Mouse (Mus musculus) midbrain, embryonic 14.5 days (tissue): ENCODE measurements around the gene Lhfpl2. TPM values are rescaled to one million over a fixed set of nuclear protein-coding genes. Genes with fewer than 3 reads are reported as not detected.
"Not testable (repeated sequence)": the region's sequence is repeated elsewhere in the genome, so short reads cannot be mapped to it uniquely, and the experiment has no call there.

Experiments used
- ATAC-seq: fragments of 200-750 bp; cut with Nextera tagmentation; 2 replicates; pipeline ENCODE4 v1.8.0; 2017; ENCODE audit warnings: moderate number of reproducible peaks, moderate library complexity; ENCODE audit not compliant: low FRiP score, low TSS enrichment
- DNase-seq: peaks from one replicate; pipeline ENCODE4 v3.0.0-alpha.2; 2015
- H3K27ac ChIP-seq: fragments of 300-500 bp; sonication (generic); replicated peaks from 2 replicates; pipeline ENCODE4 v1.5.1; 2014; ENCODE audit warnings: mild to moderate bottlenecking, low read depth, low read length, moderate library complexity
- H3K27me3 ChIP-seq: fragments of 300-500 bp; sonication (generic); 2 replicates; pipeline ENCODE4 v1.6.1; 2014; ENCODE audit warnings: low read length, control low read depth, mixed read lengths; ENCODE audit not compliant: control insufficient read depth, insufficient read depth
- H3K36me3 ChIP-seq: fragments of 300-500 bp; sonication (generic); 2 replicates; pipeline ENCODE4 v1.6.1; 2014; ENCODE audit warnings: low read length, control low read depth; ENCODE audit not compliant: control insufficient read depth, insufficient read depth
- H3K4me1 ChIP-seq: fragments of 300-500 bp; sonication (generic); 2 replicates; pipeline ENCODE4 v1.6.1; 2014; ENCODE audit warnings: mild to moderate bottlenecking, antibody characterized with exemption, low read length, control low read depth; ENCODE audit not compliant: control insufficient read depth, insufficient read depth
- H3K4me2 ChIP-seq: fragments of 300-500 bp; sonication (generic); 2 replicates; pipeline ENCODE4 v1.6.1; 2014; ENCODE audit warnings: mild to moderate bottlenecking, low read length, moderate library complexity
- H3K4me3 ChIP-seq: fragments of 300-500 bp; sonication (generic); replicated peaks from 2 replicates; pipeline ENCODE4 v1.5.1; 2014; ENCODE audit warnings: low read depth, low read length
- H3K9ac ChIP-seq: fragments of 300-500 bp; sonication (generic); replicated peaks from 2 replicates; pipeline ENCODE4 v1.6.1; 2014; ENCODE audit warnings: mild to moderate bottlenecking, low read length, moderate library complexity
- H3K9me3 ChIP-seq: fragments of 300-500 bp; sonication (generic); 2 replicates; pipeline ENCODE4 v1.6.1; 2016; ENCODE audit warnings: low read length, control low read depth, mixed read lengths; ENCODE audit not compliant: control insufficient read depth
- WGBS: fragments of 180-500 bp; shearing (Covaris S2); extraction: QIAGEN DNeasy Blood & Tissue Kit; methylation state at CpG from one replicate; pipeline ENCODE4 v1.1.7; 2014; 5-methylcytosine and 5-hydroxymethylcytosine counted together
- polyA plus RNA-seq: library from polyadenylated mRNA; unstranded; fragments of >200 nt; fragmentation: Nextera tagmentation; extraction: Ambion mirVana; gene quantifications from 2 replicates; pipeline ENCODE4 v1.2.1, GENCODE M21; 2014

Lhfpl2 gene
- 7.6 and 14.2 TPM in 2 replicates for polyA plus RNA-seq

- Histone ChIP-seq H3K4me3 (peak within 1 kb of the TSS; percentile 69), H3K36me3 (no peaks in the 10 kb centered on the region), H3K9ac (peak within 1 kb of the TSS; percentile 72), H3K27me3 (peaks cover 12% of the 10 kb centered on the region; the same call in 1 of the 2 replicates), H3K4me2 (peak within 1 kb of the TSS; percentile 100), H3K9me3 (no peaks in the 10 kb centered on the region), H3K27ac (no peak within 1 kb of the TSS), H3K4me1 (peaks cover 8% of the 10 kb centered on the region)
- under 1% methylated on average over 74 of the region's 85 CpGs for WGBS
- ATAC-seq = peak; percentile 72
- peak; percentile 79 for DNase-seq
Observed at GRCm38 (mm10) chr13:94057563-94058560, at the start of gene Lhfpl2. Gene Lhfpl2, plus strand, starts transcription at chr13:94057796.

GRCm38 (mm10) chr13:94011996-94012575 is 45.5 kb upstream of the Lhfpl2 start:
- WGBS = 94% methylated on average over 4 of the region's 4 CpGs
- Histone ChIP-seq H3K9ac (no peak overlapping the region), H3K4me3 (no peak overlapping the region), H3K36me3 (no peaks in the 10 kb centered on the region), H3K4me1 (no peaks in the 10 kb centered on the region), H3K27ac (no peak overlapping the region), H3K9me3 (no peaks in the 10 kb centered on the region), H3K4me2 (no peak overlapping the region), H3K27me3 (no peaks in the 10 kb centered on the region)
- DNase-seq = no peak
- ATAC-seq = no peak

- Histone ChIP-seq H3K4me3 (no peak overlapping the region), H3K36me3 (no peaks in the 10 kb centered on the region), H3K4me1 (no peaks in the 10 kb centered on the region), H3K27me3 (no peaks in the 10 kb centered on the region), H3K27ac (no peak overlapping the region), H3K9me3 (no peaks in the 10 kb centered on the region), H3K4me2 (no peak overlapping the region), H3K9ac (no peak overlapping the region)
- DNase-seq = no peak
- ATAC-seq = no peak
- 92% methylated on average over 10 of the region's 10 CpGs for WGBS
Observed at GRCm38 (mm10) chr13:94013986-94014385, 43.6 kb upstream of the Lhfpl2 start.

DNA sequence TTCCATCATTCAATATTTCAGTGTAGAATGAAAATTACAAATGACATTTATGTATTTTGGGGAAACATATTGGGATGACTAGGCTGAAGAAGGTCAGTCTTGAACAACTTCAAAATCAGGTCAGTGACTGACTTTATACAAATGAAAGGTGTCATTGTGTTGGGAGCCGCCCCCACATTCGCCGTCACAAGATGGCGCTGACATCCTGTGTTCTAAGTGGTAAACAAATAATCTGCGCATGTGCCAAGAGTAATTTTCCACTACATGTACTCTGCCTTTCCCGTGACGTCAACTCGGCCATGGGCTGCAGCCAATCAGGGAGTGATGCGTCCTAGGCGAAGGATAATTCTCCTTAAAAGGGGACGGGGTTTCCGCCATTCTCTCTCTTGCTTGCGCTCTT is 33.0 kb upstream of the Lhfpl2 start:
- not testable (repeated sequence) for H3K4me2 ChIP-seq, H3K9me3 ChIP-seq, H3K27ac ChIP-seq, ATAC-seq, H3K4me3 ChIP-seq, H3K4me1 ChIP-seq, H3K27me3 ChIP-seq, H3K36me3 ChIP-seq, H3K9ac ChIP-seq
- 62% methylated on average over 7 of the region's 13 CpGs for WGBS
- peak; percentile 8 for DNase-seq

DNA sequence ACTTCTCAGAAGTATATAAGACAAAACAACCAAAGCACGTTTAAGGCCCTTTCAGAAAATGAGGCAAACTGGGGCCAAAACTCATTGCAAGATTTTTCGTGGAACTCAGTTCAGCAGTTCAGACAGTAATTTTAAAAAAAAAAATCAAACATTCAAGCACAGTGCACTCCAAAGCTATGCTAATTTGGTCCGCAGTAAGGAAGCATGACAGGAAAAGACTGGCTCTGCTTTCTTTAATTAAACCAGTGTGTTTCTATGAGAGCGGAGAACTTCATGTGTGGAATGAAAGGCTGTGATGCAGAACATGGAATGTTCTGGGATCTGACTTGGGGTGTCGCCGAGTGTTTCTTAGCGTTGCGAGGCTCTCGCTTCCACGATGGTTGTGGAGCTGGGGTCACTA is 28.4 kb upstream of the Lhfpl2 start:
- WGBS = 87% methylated on average over 10 of the region's 10 CpGs
- ATAC-seq (no peak), DNase-seq (no peak)
- Histone ChIP-seq H3K9me3 (no peaks in the 10 kb centered on the region), H3K27ac (no peak overlapping the region), H3K4me2 (no peak overlapping the region), H3K9ac (no peak overlapping the region), H3K36me3 (no peaks in the 10 kb centered on the region), H3K4me1 (no peaks in the 10 kb centered on the region), H3K4me3 (no peak overlapping the region), H3K27me3 (no peaks in the 10 kb centered on the region)

- Histone ChIP-seq H3K9ac (no peak overlapping the region), H3K27me3 (no peaks in the 10 kb centered on the region), H3K36me3 (no peaks in the 10 kb centered on the region), H3K27ac (no peak overlapping the region), H3K4me1 (no peaks in the 10 kb centered on the region), H3K4me3 (no peak overlapping the region), H3K9me3 (no peaks in the 10 kb centered on the region), H3K4me2 (no peak overlapping the region)
- 77% methylated on average over 2 of the region's 2 CpGs for WGBS
- ATAC-seq (no peak), DNase-seq (no peak)
Observed at GRCm38 (mm10) chr13:94030551-94030950, 27.0 kb upstream of the Lhfpl2 start.

DNA sequence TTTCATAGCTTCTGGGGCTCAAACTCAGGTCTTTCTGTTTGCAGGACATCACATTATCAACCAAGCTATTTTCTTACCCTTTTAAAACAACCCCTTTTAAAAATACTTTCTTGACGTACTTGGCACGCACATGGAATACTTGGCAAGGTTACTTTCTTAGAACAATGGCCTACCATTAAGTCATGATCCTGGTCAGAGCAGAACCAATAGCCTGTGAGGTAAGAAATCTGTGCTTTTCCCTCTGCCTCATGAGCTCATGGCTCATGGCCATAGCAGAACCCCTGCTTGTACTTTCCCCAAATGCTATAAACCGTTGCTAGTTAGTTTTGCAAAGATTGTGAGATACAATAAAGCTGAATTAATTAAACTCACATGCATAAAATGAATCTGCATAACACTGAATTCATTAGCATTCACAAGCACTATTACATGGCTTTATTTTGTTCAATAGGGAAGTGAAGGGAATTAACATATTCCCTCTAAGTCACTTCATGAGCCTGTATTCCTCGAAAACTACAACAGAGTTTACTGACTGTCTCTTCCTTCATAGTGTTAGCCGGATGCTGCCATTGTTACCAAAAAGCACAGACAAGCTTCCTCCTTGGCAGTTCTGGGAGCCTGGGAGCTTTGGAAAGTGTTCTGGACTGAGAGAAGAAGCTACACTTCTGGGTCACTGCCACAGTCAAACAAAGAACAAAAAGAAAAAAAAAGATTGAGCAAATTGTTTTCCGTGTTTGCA is 20.1 kb upstream of the Lhfpl2 start:
- H3K9me3 ChIP-seq = no peaks in the 10 kb centered on the region
- H3K27me3 ChIP-seq = no peaks in the 10 kb centered on the region
- no peaks in the 10 kb centered on the region for H3K4me1 ChIP-seq
- H3K9ac ChIP-seq = no peak overlapping the region
- 43% methylated on average over 6 of the region's 6 CpGs for WGBS
- no peak overlapping the region for H3K27ac ChIP-seq
- H3K36me3 ChIP-seq = no peaks in the 10 kb centered on the region
- no peak; the same call in 1 of the 2 replicates for ATAC-seq
- no peak overlapping the region for H3K4me2 ChIP-seq
- DNase-seq = no peak
- H3K4me3 ChIP-seq = no peak overlapping the region

DNA sequence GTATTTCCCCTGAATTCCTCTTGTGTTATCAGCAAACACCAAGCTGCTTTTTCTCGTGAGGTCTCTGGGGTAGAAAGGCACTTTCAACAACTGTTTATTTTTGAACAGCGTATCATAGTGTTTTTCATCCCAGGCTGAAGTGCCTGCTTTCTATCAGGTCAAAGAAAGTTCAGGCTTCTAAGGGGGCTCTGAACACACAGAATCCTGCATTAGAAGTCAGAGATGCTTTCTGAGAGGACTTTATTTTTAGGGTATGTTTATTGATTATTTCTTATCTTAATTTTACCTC is 19.6 kb upstream of the Lhfpl2 start:
- H3K4me2 ChIP-seq = no peak overlapping the region
- no peaks in the 10 kb centered on the region for H3K4me1 ChIP-seq
- H3K27ac ChIP-seq = no peak overlapping the region
- ATAC-seq (no peak), DNase-seq (no peak)
- WGBS = 53% methylated on average over 2 of the region's 2 CpGs
- no peaks in the 10 kb centered on the region for H3K27me3 ChIP-seq
- no peaks in the 10 kb centered on the region for H3K36me3 ChIP-seq
- H3K4me3 ChIP-seq = no peak overlapping the region
- H3K9me3 ChIP-seq = no peaks in the 10 kb centered on the region
- no peak overlapping the region for H3K9ac ChIP-seq
